Mouse (Mus musculus): ENCODE data around the gene Tdrd3. TPM values are rescaled to one million over a fixed set of nuclear protein-coding genes. Genes with fewer than 3 reads are reported as not detected.

Tdrd3 gene
- total RNA-seq (2017): 11.5 and 14.9 TPM in 2 replicates

DNA sequence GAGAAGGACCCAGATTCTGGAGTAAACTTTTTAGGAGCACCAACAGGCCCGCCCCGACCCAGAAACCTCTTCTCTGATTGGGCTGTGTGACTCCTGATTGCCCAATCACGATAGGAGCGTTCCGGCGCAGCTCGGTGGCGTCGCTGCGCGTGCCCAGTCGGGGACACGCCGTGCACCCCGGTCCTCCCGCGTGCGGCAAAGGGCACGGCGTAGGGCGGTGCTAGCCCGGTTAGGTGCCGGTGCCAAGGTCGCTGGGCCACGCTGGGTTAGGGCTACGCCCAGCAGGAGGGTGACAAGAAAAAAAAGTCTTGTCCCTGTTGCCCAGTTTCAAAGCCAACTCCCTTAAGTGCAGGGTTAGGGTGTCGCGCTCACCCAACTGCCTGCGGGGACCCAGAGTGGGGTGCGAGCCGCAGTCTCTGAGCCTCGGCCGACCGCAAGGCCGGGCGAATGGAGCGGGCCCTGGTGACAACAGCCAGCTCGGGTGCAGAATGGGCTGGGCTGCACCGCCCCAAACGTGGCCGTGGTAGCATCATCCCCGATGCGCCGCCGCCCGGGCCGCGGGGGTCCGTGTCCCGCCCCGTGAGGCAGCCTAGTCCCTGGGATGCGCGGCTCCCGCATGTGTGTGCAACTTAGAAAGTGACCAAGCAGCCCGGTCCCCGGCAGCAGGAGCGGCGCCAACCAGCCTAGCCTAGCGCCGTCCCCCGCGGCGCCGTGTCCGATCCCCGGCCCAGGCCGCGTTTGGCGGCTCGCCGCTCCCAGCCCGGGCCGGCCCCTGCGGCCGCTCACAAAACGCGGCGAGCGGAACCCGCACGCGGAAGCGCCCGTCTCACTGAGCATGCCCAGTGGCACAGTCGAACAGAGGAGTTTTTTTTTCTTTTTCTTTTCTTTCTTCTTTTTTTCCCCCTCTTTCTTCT lies at the start of gene Tdrd3:
Tdrd3 (plus strand) TSS at position 832 of the 914 bp plus-strand sequence.
- ATAC-seq (ENCODE audit: extremely low read depth, insufficient number of reproducible peaks, low FRiP score, poor library complexity, severe bottlenecking): peak; percentile 90

DNA sequence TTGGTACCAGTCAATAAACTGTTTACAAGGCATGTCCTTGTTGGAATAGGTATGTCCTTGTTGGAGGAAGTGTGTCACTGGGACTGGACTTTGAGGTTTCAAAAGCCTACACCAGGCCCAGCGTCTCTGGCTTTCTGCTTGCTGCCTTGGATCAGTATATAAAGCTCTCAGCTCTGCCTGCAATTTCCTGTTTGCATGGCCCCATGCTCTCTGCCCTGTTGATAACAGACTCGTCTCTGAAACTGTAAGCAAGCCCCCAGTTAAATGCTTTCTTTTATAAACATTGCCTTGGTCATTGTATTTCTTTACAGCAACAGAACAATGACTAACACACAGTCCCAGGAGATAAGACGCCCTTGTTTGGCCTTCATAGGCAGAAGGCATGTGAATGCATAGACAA lies 49.3 kb upstream of the Tdrd3 start:
- no peak for ATAC-seq (ENCODE audit: extremely low read depth, insufficient number of reproducible peaks, low FRiP score, poor library complexity, severe bottlenecking)

GRCm38 (mm10) chr14:87383041-87383440 lies 33.4 kb upstream of the Tdrd3 start:
- no peak for ATAC-seq (ENCODE audit: extremely low read depth, insufficient number of reproducible peaks, low FRiP score, poor library complexity, severe bottlenecking)

- ATAC-seq (ENCODE audit: extremely low read depth, insufficient number of reproducible peaks, low FRiP score, poor library complexity, severe bottlenecking): no peak
Observed at GRCm38 (mm10) chr14:87384288-87385268, 31.9 kb upstream of the Tdrd3 start.

- ATAC-seq (ENCODE audit: extremely low read depth, insufficient number of reproducible peaks, low FRiP score, poor library complexity, severe bottlenecking): no peak
Observed at GRCm38 (mm10) chr14:87393096-87393495, 23.3 kb upstream of the Tdrd3 start.

DNA sequence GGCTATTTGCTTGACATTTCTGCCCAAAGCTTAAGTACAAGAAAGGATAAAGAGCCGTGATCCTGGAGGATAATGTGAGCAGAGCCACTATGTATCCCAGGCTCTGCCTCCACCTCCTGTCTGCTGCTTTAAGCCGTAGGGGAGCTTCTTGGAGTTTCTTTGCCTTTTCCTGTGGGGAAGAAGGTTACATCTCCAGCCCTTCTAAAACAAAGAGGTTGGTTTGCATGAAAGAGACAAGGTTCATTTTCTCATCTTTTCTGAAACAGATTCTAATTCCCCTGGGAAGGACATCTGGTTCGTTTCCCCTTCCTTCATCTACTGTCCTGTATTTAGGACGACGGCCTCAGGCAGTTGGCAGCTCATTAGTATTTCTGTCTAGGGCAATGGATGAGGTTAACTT lies 19.8 kb upstream of the Tdrd3 start:
- ATAC-seq (ENCODE audit: extremely low read depth, insufficient number of reproducible peaks, low FRiP score, poor library complexity, severe bottlenecking): no peak

- ATAC-seq (ENCODE audit: extremely low read depth, insufficient number of reproducible peaks, low FRiP score, poor library complexity, severe bottlenecking): no peak
Observed at GRCm38 (mm10) chr14:87415486-87415807, 992 bp upstream of the Tdrd3 start.

GRCm38 (mm10) chr14:87416755-87417690 lies 584 bp downstream of the Tdrd3 start:
- ATAC-seq (ENCODE audit: extremely low read depth, insufficient number of reproducible peaks, low FRiP score, poor library complexity, severe bottlenecking): no peak

DNA sequence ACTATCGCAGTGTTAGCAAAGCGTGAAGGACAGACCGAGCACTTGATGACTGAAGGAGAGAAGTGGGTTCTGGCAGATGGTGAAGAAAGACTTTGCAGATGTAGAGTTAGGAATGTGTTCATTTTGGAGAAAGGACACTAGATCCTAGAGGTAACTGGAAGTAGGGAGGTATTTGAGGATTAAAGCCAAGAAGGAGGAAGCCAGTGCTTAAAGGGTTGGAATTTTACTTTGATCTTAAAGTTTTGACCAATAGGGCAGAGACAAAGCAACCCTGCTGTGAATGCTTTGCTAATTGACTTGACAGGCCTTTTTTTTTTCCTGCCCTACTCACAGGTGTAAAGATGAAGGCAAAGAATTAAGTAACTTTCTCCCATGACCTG lies 1.2 kb downstream of the Tdrd3 start:
- ATAC-seq (ENCODE audit: extremely low read depth, insufficient number of reproducible peaks, low FRiP score, poor library complexity, severe bottlenecking): no peak

DNA sequence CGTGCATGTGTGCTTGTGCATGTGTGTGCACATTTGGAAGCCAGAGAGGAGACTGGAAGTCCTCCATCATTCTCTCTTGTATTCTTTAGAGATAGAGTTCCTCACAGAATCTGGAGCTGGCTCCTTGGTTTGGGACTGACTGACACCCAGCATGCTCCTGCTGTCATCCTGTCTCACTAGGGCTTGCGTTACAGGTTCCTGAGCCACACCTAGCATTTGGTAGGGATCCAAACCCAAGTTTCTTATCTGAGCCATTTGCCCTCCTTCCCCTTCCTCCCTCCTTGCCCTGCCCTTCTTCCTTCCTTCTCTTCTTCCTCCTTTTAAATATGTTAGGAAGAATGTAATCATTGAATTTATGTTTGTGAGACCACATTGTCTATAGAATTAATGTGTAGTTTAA lies 3.3 kb downstream of the Tdrd3 start:
- no peak for ATAC-seq (ENCODE audit: extremely low read depth, insufficient number of reproducible peaks, low FRiP score, poor library complexity, severe bottlenecking)

GRCm38 (mm10) chr14:87420576-87420975 lies 4.1 kb downstream of the Tdrd3 start:
- no peak for ATAC-seq (ENCODE audit: extremely low read depth, insufficient number of reproducible peaks, low FRiP score, poor library complexity, severe bottlenecking)

DNA sequence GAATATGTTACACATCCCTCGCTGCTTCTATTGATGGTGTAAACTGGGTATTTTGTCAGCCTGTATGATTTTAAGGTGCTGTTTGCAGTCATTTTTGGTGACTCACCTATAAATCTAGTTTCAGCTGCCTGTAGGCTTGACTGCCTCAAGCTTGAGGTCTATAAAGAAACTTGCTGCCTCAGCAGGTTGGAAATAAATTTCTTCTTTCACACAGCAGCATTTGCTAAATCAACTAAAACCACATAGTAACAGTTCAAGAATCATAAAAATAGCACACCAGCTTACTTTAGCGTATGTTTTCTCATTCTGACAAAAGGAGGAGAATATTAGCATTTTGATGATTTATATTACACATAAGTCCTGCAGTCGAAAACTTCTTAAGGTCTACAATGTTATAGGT lies 6.0 kb downstream of the Tdrd3 start:
- ATAC-seq (ENCODE audit: extremely low read depth, insufficient number of reproducible peaks, low FRiP score, poor library complexity, severe bottlenecking): no peak

DNA sequence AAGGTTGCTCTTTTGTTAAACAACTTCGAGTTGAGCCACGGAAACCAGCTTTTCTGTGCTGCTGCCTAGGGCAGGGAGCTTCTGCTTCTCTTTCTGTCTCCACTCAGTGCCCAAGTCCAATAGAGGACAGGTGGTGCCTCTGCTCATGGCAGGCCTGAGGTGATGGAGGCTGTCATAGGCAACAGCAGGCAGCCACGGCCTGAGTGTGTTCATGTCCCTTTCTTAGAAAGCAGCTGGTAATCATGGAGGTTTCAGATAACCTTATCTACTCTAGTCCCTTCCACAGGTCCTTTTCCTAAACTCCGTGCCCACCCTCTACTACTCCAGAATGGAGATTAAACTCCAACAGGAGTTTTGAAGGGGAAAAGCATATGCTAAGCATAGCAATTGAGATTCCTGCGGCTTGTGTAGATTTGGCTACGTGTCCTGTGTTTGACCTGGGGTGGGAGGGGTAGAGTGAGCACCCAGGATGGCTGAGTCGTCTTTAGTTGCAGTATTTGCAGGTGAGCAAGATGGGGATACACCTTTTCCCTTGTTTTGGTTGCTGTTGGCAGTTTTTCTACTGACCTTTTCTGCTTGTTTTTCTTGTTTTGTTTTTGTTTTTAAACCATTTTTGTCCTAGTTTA lies 10.0 kb downstream of the Tdrd3 start:
- no peak for ATAC-seq (ENCODE audit: extremely low read depth, insufficient number of reproducible peaks, low FRiP score, poor library complexity, severe bottlenecking)

GRCm38 (mm10) chr14:87427032-87427431 lies 10.6 kb downstream of the Tdrd3 start:
- ATAC-seq (ENCODE audit: extremely low read depth, insufficient number of reproducible peaks, low FRiP score, poor library complexity, severe bottlenecking): no peak

DNA sequence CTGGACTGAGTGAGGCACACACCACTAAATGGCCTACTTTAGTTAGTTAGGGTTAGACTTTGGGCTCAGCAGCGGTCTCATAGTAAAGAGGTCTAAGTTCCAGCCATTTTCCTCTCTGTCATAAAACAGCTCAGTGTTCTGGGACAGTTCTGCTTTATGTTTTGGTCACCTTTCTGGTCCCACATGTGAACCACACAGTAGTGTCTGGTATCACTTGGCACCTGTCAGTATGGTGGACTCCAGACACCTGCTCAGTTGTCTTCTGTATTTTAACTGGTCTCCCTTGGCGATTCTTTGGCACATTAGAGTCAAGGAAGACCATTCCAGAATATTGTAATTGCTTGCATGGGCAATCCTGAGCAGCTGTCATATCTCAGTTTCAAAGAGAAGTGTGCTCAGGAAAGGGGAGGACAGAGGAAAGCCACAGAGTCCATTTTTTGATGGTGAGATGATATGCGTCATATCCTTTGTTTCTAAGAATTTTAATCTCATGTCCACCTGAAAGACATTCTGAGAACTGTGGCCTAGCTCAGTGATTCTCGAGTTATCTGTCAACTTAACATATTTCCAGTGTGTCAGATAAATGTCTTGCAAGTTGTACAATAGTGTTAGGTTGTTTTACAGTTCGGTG lies 11.3 kb downstream of the Tdrd3 start:
- ATAC-seq (ENCODE audit: extremely low read depth, insufficient number of reproducible peaks, low FRiP score, poor library complexity, severe bottlenecking): no peak

GRCm38 (mm10) chr14:87433390-87433915 lies 17.0 kb downstream of the Tdrd3 start:
- no peak for ATAC-seq (ENCODE audit: extremely low read depth, insufficient number of reproducible peaks, low FRiP score, poor library complexity, severe bottlenecking)

GRCm38 (mm10) chr14:87435382-87435781 lies 18.9 kb downstream of the Tdrd3 start:
- ATAC-seq (ENCODE audit: extremely low read depth, insufficient number of reproducible peaks, low FRiP score, poor library complexity, severe bottlenecking): no peak

DNA sequence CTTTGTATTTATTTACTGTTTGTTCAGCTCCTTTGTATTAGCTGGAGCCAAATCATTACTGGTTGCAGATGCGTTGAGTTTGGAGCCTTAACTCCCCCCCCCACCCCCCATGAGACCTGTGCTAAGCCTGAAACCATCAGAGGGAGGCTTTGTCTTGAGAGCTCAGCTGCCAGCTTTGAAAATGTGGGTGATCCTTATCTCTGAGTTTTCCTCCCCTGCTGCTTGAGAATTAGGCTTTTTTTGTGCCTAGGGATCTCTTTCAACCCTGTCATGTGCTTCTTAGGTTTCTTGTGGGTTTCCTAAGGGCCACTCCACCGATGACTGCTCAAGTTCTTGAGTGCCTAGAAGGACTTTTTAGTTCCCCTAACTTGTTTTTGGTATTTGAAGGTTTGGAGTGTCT lies 23.3 kb downstream of the Tdrd3 start:
- ATAC-seq (ENCODE audit: extremely low read depth, insufficient number of reproducible peaks, low FRiP score, poor library complexity, severe bottlenecking): no peak

Measured in neutrophil, adult 5-6 weeks (primary cell).